Mouse (Mus musculus) myocyte (in vitro differentiated cells): ENCODE measurements around the gene Ppt2.

Source experiments
- CEBPB ChIP-seq: IDR thresholded peaks from 2 replicates; pipeline ENCODE4 v1.6.1; 2011; ENCODE audit warnings: mild to moderate bottlenecking, moderate library complexity; ENCODE audit not compliant: poor library complexity, insufficient read depth, severe bottlenecking
- E2F4 ChIP-seq: IDR thresholded peaks from one replicate; pipeline ENCODE4 v1.6.1; 2011; ENCODE audit warnings: mild to moderate bottlenecking, control low read depth, moderate library complexity; ENCODE audit not compliant: insufficient read depth
- MAX ChIP-seq: IDR thresholded peaks from one replicate; pipeline ENCODE4 v1.6.1; 2011; ENCODE audit warnings: low read depth, mild to moderate bottlenecking, control low read depth
- MYOD1 ChIP-seq, 3 experiments: IDR thresholded peaks; one replicate each; pipeline ENCODE4 v1.6.1; 2011; ENCODE audit warnings: control low read depth in 2 of 3, low read depth in 2 of 3, mild to moderate bottlenecking in 2 of 3, moderate library complexity in 1 of 3; ENCODE audit not compliant: insufficient read length in 2 of 3, control insufficient read depth in 1 of 3
- POLR2A ChIP-seq: IDR thresholded peaks from one replicate; pipeline ENCODE4 v1.6.1; 2011; ENCODE audit warnings: low read depth, mild to moderate bottlenecking, control low read depth, moderate library complexity; ENCODE audit not compliant: insufficient read length
- POLR2AphosphoS2 ChIP-seq: IDR thresholded peaks from one replicate; pipeline ENCODE4 v1.6.1; 2011; ENCODE audit warnings: low read depth, control low read depth; ENCODE audit not compliant: insufficient read length
- TCF12 ChIP-seq: IDR thresholded peaks from one replicate; pipeline ENCODE4 v1.6.1; 2011; ENCODE audit warnings: mild to moderate bottlenecking, control low read depth; ENCODE audit not compliant: poor library complexity, insufficient read depth, severe bottlenecking
- USF1 ChIP-seq: IDR thresholded peaks from one replicate; pipeline ENCODE4 v1.6.1; 2011; ENCODE audit warnings: low read depth, mild to moderate bottlenecking, control low read depth, moderate library complexity

DNA sequence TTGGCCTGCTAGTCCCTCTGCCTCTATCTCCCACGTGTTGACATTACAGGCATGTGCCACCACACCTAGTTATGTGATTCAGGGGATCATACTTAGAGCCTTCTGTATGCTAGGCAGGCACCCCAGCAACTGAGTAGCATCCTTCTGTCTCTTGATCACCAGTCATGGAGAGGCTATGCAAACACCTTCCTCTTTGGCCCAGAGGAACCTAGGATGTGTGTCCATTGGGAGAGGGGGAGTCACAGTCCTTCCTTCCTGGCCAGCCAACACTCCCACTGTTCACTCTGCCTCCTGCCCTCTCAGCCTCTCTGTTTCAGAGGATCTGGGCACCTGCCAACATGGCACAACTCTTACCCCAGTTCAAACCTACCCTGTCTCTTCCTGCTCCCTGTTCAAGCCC lies 35.2 kb upstream of the Ppt2 start:
- TF ChIP-seq USF1: no peak
- TF ChIP-seq POLR2A: no peak
- no peak for TF ChIP-seq MAX
- TF ChIP-seq MYOD1 (IDR thresholded peaks at IDR 0.05; ENCODE audit: control insufficient read depth in 1 of 3, insufficient read length in 2 of 3, low read depth in 2 of 3): no peak
- no peak for TF ChIP-seq POLR2AphosphoS2
- TF ChIP-seq TCF12: no peak
- no peak for TF ChIP-seq CEBPB
- no peak for TF ChIP-seq E2F4
